Mouse (Mus musculus) cerebellum, adult 2 months (tissue): Measurements from ENCODE around the gene Apba3.

Source experiments
- CTCF ChIP-seq: fragments of 200-500 bp; IDR thresholded peaks from 2 replicates; pipeline ENCODE4 v1.5.1; 2011; ENCODE audit warnings: low read depth, mild to moderate bottlenecking, control low read depth, low read length, moderate library complexity, borderline replicate concordance; ENCODE audit not compliant: insufficient read depth
- POLR2A ChIP-seq: fragments of 200-500 bp; IDR thresholded peaks from 2 replicates; pipeline ENCODE4 v1.6.1; 2011; ENCODE audit warnings: low read length, control low read depth, borderline replicate concordance; ENCODE audit not compliant: insufficient read depth

DNA sequence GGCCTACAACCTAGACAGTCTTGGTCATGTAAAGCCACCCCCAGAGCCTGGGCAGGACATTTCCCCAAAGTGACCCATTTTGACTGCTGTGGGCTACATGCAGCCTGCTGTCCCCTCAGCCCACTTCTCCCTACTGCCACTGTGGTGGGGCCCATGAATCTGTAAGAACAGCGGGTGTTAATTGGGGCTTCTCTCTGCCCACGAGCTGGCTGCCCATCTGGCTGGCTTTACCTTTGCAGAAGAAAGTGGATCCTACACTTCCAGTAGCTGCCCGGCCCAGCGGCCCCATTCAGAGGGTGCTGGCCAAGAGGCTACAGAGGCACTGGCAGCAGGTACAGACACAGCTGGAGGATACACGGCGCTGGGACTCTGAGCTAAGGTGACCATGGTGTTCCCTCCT is 21.6 kb upstream of the Apba3 start:
- no peak for TF ChIP-seq CTCF
- TF ChIP-seq POLR2A: no peak
